Mouse (Mus musculus): ENCODE measurements at regions not wholly inside any gene's neighbourhood (a gene's known extent, or its start where the extent isn't known, plus 50 kb on each side); places are given as distances from the start of the nearest gene placed in this dataset.

- DNase-seq (ENCODE audit: low read depth): no peak
Observed at GRCm38 (mm10) chr14:87346812-87347211, 69.6 kb upstream of the Tdrd3 start.

- no peak for DNase-seq (ENCODE audit: low read depth)
Observed at GRCm38 (mm10) chr14:87348825-87349224, 67.6 kb upstream of the Tdrd3 start.

- no peak for DNase-seq (ENCODE audit: low read depth)
Observed at GRCm38 (mm10) chr14:87365793-87366192, 50.6 kb upstream of the Tdrd3 start.
